Mouse (Mus musculus): ENCODE measurements around the gene Rarres2.

GRCm38 (mm10) chr6:48569065-48569807 is 3.4 kb downstream of the Rarres2 start:
- no peak for TF ChIP-seq CTCF (IDR thresholded peaks at IDR 0.05; ENCODE audit: control insufficient read depth, insufficient read depth, low read length)
- TF ChIP-seq POLR2A (IDR thresholded peaks at IDR 0.05; ENCODE audit: borderline replicate concordance, control insufficient read depth, low read depth, low read length), result no peak

All from bone marrow, adult 2 months (tissue).